Mouse (Mus musculus): ENCODE measurements around the gene Atp11a. TPM values are rescaled to one million over a fixed set of nuclear protein-coding genes. Genes with fewer than 3 reads are reported as not detected.

Gene Atp11a
- total RNA-seq, 1 experiment = 65.9 TPM

- Histone ChIP-seq H3K27ac (ENCODE audit: insufficient read depth, low read depth, low read length, poor library complexity, severe bottlenecking) (no peak overlapping the region), H3K9me3 (ENCODE audit: control insufficient read depth, insufficient read depth, low read depth, low read length) (no peaks in the 10 kb centered on the region), H3K4me3 (ENCODE audit: insufficient read depth in 1 of 2, low read depth in 1 of 2, low read length in 2 of 2, poor library complexity in 1 of 2, severe bottlenecking in 1 of 2) (no peak overlapping the region), H3K36me3 (ENCODE audit: control insufficient read depth, insufficient read depth, low read length, poor library complexity, severe bottlenecking) (no peaks in the 10 kb centered on the region), H3K4me1 (ENCODE audit: control insufficient read depth in 2 of 2, insufficient read depth in 2 of 2, low read length in 2 of 2, poor library complexity in 1 of 2) (peaks cover 2 to 16% of the 10 kb centered on the region in 2 experiments; a peak in 2 of 4 replicates), H3K9ac (ENCODE audit: insufficient read depth, low read depth, low read length, poor library complexity, severe bottlenecking) (no peak overlapping the region)
- TF ChIP-seq ZNF384 (IDR thresholded peaks at IDR 0.05; ENCODE audit: low read depth, low read length) (no peak), ZC3H11A (IDR thresholded peaks at IDR 0.05; ENCODE audit: borderline replicate concordance, low read depth, low read length) (no peak), CHD2 (IDR thresholded peaks at IDR 0.05; ENCODE audit: low read depth, low read length) (no peak), HCFC1 (IDR thresholded peaks at IDR 0.05; ENCODE audit: borderline replicate concordance, insufficient read depth, low read length) (no peak), MAFK (IDR thresholded peaks at IDR 0.05; ENCODE audit: insufficient read depth, low read depth, low read length) (no peak)
- in situ Hi-C loops (cut with MboI; ENCODE audit: low sequenced_read_pairs in 2 of 2, unreplicated experiment in 2 of 2) = no loop called here
- no peak for DNase-seq (ENCODE audit: low read depth, low spot score)
Measured at GRCm38 (mm10) chr8:12903790-12904415, 147.1 kb downstream of the Atp11a start.

DNA sequence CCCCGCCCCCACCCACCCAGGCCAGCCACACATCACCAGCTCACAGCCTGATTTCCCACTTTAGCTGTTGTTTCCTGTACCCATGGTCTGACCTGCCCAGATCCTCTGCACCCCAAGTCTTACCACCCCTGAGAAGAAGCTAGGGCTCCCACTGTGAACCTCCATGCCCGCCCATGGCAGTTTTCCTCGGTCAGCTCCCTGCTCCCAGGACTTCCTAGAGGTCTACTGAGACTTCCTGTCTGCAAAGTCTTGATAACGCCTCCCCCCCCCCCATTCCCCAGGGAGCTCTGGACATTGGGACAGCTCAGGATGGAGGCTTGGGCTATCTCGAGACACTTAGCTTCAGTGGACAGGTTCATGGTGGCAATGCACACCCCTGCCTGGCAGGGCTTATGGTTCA, 148.3 kb downstream of the Atp11a start:
- no peak for DNase-seq (ENCODE audit: low read depth, low spot score)
- H3K9ac ChIP-seq (ENCODE audit: insufficient read depth, low read depth, low read length, poor library complexity, severe bottlenecking) = no peak overlapping the region
- no peaks in the 10 kb centered on the region for H3K36me3 ChIP-seq (ENCODE audit: control insufficient read depth, insufficient read depth, low read length, poor library complexity, severe bottlenecking)
- TF ChIP-seq MAFK (IDR thresholded peaks at IDR 0.05; ENCODE audit: insufficient read depth, low read depth, low read length) = no peak
- TF ChIP-seq HCFC1 (IDR thresholded peaks at IDR 0.05; ENCODE audit: borderline replicate concordance, insufficient read depth, low read length) = no peak
- in situ Hi-C loops (cut with MboI; ENCODE audit: low sequenced_read_pairs in 2 of 2, unreplicated experiment in 2 of 2) = no loop called here
- peaks cover 2 to 16% of the 10 kb centered on the region in 2 experiments; a peak in 2 of 4 replicates for H3K4me1 ChIP-seq (ENCODE audit: control insufficient read depth in 2 of 2, insufficient read depth in 2 of 2, low read length in 2 of 2, poor library complexity in 1 of 2)
- H3K4me3 ChIP-seq (ENCODE audit: insufficient read depth in 1 of 2, low read depth in 1 of 2, low read length in 2 of 2, poor library complexity in 1 of 2, severe bottlenecking in 1 of 2) = no peak overlapping the region
- H3K27ac ChIP-seq (ENCODE audit: insufficient read depth, low read depth, low read length, poor library complexity, severe bottlenecking) = no peak overlapping the region
- H3K9me3 ChIP-seq (ENCODE audit: control insufficient read depth, insufficient read depth, low read depth, low read length) = no peaks in the 10 kb centered on the region

GRCm38 (mm10) chr8:12905599-12906321, 148.9 kb downstream of the Atp11a start:
- Histone ChIP-seq H3K27ac (ENCODE audit: insufficient read depth, low read depth, low read length, poor library complexity, severe bottlenecking) (no peak overlapping the region), H3K36me3 (ENCODE audit: control insufficient read depth, insufficient read depth, low read length, poor library complexity, severe bottlenecking) (no peaks in the 10 kb centered on the region), H3K9me3 (ENCODE audit: control insufficient read depth, insufficient read depth, low read depth, low read length) (no peaks in the 10 kb centered on the region), H3K9ac (ENCODE audit: insufficient read depth, low read depth, low read length, poor library complexity, severe bottlenecking) (no peak overlapping the region), H3K4me3 (ENCODE audit: insufficient read depth in 1 of 2, low read depth in 1 of 2, low read length in 2 of 2, poor library complexity in 1 of 2, severe bottlenecking in 1 of 2) (no peak overlapping the region), H3K4me1 (ENCODE audit: control insufficient read depth in 2 of 2, insufficient read depth in 2 of 2, low read length in 2 of 2, poor library complexity in 1 of 2) (peaks cover 2 to 18% of the 10 kb centered on the region in 2 experiments; a peak in 2 of 4 replicates)
- in situ Hi-C loops (cut with MboI; ENCODE audit: low sequenced_read_pairs in 2 of 2, unreplicated experiment in 2 of 2) = no loop called here
- no peak for TF ChIP-seq MAFK (IDR thresholded peaks at IDR 0.05; ENCODE audit: insufficient read depth, low read depth, low read length)
- TF ChIP-seq CHD2 (IDR thresholded peaks at IDR 0.05; ENCODE audit: low read depth, low read length) = no peak
- TF ChIP-seq ZC3H11A (IDR thresholded peaks at IDR 0.05; ENCODE audit: borderline replicate concordance, low read depth, low read length) = no peak
- TF ChIP-seq ZNF384 (IDR thresholded peaks at IDR 0.05; ENCODE audit: low read depth, low read length) = no peak
- TF ChIP-seq HCFC1 (IDR thresholded peaks at IDR 0.05; ENCODE audit: borderline replicate concordance, insufficient read depth, low read length) = no peak
- no peak for DNase-seq (ENCODE audit: low read depth, low spot score)

GRCm38 (mm10) chr8:12906597-12906996, 149.8 kb downstream of the Atp11a start:
- DNase-seq (ENCODE audit: low read depth, low spot score) = no peak
- H3K27ac ChIP-seq (ENCODE audit: insufficient read depth, low read depth, low read length, poor library complexity, severe bottlenecking) = no peak overlapping the region
- no peaks in the 10 kb centered on the region for H3K36me3 ChIP-seq (ENCODE audit: control insufficient read depth, insufficient read depth, low read length, poor library complexity, severe bottlenecking)
- H3K4me3 ChIP-seq (ENCODE audit: insufficient read depth in 1 of 2, low read depth in 1 of 2, low read length in 2 of 2, poor library complexity in 1 of 2, severe bottlenecking in 1 of 2) = no peak overlapping the region
- H3K9me3 ChIP-seq (ENCODE audit: control insufficient read depth, insufficient read depth, low read depth, low read length) = no peaks in the 10 kb centered on the region
- TF ChIP-seq HCFC1 (IDR thresholded peaks at IDR 0.05; ENCODE audit: borderline replicate concordance, insufficient read depth, low read length) (no peak), ZC3H11A (IDR thresholded peaks at IDR 0.05; ENCODE audit: borderline replicate concordance, low read depth, low read length) (no peak), ZNF384 (IDR thresholded peaks at IDR 0.05; ENCODE audit: low read depth, low read length) (no peak), CHD2 (IDR thresholded peaks at IDR 0.05; ENCODE audit: low read depth, low read length) (no peak)
- H3K9ac ChIP-seq (ENCODE audit: insufficient read depth, low read depth, low read length, poor library complexity, severe bottlenecking) = no peak overlapping the region
- in situ Hi-C loops (cut with MboI; ENCODE audit: low sequenced_read_pairs in 2 of 2, unreplicated experiment in 2 of 2) = no loop called here
- H3K4me1 ChIP-seq (ENCODE audit: control insufficient read depth in 2 of 2, insufficient read depth in 2 of 2, low read length in 2 of 2, poor library complexity in 1 of 2) = peaks cover 2 to 21% of the 10 kb centered on the region in 2 experiments; a peak in 2 of 4 replicates
